Mouse (Mus musculus) lung, postnatal 10 days (tissue): ENCODE measurements around the gene Kndc1.

Source experiments
- DNase-seq: peaks from one replicate; pipeline ENCODE4 v3.0.0; 2021

Gene Kndc1

DNA sequence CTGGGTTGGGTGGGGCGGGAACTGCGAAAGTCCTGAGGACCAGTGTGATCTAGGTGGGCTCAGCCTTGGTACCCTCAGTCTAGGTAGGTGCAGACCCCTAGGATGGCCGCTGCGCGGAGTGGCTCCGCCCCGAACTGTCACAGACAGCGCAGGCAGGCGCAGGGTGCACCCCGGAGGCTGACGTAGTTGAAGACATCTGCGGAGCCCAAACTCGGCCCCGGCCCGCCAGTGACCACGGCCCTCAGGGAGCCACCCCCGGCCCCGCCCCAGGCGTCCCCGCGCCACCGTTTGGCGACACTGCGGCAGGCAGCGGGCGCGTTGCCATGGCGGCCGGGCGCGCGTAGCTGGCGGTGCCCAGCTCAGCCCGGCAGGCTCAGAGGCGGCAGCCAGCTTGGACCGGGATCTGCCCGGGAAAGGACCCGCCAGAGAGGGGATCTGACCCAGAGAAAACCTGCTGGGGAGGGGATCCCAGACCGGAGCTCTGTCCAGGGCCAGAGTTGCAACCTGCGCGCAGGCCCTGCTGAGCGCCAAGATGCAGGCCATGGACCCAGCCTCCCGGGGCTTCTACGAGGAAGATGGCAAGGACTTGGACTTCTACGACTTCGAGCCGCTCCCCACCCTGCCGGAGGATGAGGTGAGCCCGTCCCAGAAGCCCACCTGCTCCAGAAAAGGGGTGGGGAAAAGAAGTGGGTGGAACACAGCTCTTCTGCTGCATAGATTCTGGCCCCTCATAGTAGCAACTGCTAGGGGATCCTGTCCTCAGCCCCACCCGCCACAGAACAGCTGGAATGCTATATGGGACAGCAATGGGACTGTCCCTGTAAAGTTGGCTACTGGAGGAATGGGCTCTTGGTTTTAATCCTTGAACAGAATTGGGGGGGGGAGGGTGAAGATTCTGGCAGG, at the start of gene Kndc1:
Gene Kndc1 (plus strand): TSS at position 42 of the 903 bp plus-strand sequence.
- DNase-seq, result peak; percentile 18

- no peak for DNase-seq
Measured at GRCm38 (mm10) chr7:139845101-139845500, 49.4 kb upstream of the Kndc1 start.

- DNase-seq, result no peak
Measured at GRCm38 (mm10) chr7:139850152-139850551, 44.3 kb upstream of the Kndc1 start.

DNA sequence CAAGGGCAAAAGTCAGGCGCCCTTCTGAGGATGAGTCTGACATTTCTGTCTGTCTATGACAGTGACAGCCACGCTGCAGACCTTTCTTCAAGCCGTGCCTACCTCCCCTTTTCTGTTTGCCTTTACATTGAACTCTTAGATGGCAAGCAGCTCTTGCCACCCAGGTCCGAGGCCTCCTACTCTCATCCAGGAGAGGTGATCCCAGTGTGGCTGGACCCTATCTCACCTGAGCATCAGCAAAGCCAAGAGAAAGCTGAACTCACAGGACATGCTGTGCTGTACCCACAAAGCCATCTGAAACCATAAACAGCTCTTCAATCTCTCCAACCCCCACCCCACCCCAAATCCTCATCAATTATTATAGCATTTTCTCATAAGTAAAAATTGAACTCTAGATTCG, 43.8 kb upstream of the Kndc1 start:
- no peak for DNase-seq

DNA sequence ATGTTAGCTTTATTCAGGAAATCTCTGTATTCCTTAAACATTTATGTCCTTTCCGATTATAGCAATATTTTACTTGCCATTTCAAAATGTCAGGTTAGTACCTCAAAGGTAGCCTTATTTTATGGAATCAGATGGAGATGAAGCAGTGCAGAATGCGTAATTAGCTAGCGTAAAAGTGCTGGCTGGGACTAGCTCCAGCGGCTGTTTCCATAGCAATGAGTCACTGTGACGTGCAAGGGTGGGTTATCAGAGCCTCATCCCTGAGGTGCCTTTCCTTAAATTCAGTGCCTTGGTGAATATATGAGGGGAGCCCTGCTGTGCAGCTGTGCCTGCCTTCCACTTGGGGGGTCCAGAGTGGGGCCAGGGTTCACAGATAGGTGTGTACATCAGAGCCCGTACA, 43.4 kb upstream of the Kndc1 start:
- DNase-seq, result no peak

DNA sequence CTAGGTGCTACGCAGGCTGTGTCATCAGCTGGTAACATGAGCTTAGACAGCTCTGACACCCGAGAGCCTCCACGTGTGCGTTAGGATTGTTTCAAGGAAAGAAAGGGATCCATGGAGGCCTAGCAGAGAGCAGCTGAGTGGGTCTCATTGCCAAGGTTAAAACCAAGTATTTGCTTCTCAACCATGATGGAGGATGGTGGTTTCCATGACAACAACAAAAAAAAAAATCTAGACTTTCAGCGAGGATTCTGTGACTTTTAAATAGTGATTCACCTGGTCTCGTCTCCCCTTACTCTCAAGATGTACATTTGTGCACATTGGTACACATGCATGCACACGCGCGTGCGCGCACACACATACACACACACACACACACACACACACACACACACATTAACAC, 39.2 kb upstream of the Kndc1 start:
- DNase-seq, result no peak

- peak; percentile 67 for DNase-seq
Measured at GRCm38 (mm10) chr7:139861411-139861810, 33.1 kb upstream of the Kndc1 start.

GRCm38 (mm10) chr7:139863076-139863475, 31.4 kb upstream of the Kndc1 start:
- DNase-seq, result no peak

- DNase-seq, result no peak
Measured at GRCm38 (mm10) chr7:139864253-139864652, 30.2 kb upstream of the Kndc1 start.

GRCm38 (mm10) chr7:139864871-139865270, 29.6 kb upstream of the Kndc1 start:
- no peak for DNase-seq

- DNase-seq, result no peak
Measured at GRCm38 (mm10) chr7:139871014-139871413, 23.5 kb upstream of the Kndc1 start.

DNA sequence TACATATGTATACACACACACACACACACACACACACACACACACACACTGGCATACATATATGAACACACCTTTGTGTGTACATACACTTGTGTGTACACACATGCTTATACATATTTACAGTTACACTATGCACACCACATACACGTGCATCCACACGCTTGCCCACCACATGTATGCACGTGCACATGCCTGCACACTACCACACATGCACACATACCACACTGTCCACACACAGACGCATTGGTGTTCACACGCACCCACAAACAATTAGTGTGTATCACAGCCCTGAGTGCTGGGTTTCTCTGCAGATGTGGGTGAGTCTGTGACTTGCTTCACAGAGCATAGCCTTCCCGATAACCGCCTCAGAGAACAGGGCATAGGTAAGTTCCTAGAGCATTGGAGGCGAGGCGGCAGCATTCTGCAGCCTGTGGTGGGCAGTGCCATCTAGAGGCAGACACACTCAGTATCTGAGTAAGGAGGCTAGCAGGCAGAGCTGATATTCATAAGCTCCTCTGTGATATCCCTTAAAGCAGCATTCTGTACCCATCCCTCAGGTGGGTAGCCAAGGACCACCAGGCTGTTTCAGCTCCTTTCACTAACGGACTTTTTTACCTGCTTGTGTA, 17.2 kb upstream of the Kndc1 start:
- DNase-seq, result no peak

- no peak for DNase-seq
Measured at GRCm38 (mm10) chr7:139878122-139878521, 16.4 kb upstream of the Kndc1 start.

DNA sequence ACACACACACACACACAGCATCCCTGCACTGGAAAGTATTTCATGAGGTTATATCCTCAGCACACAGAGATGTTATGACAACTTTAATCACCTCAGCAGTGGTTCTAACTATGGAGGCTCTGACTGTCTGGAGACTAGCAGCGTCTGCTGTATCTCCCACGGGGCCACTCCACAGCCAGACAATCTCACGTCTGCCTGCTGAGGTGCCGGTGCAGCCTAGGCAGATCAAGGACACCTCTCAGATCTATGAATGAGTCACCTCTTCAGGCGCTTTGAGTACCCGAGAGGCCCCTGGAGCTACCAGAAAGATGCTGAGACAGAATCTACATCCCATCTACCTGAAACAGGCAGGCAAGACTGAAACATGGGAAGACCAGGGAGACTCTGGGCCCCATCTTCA, 15.9 kb upstream of the Kndc1 start:
- DNase-seq, result no peak

GRCm38 (mm10) chr7:139883545-139883944, 11.0 kb upstream of the Kndc1 start:
- DNase-seq, result no peak

DNA sequence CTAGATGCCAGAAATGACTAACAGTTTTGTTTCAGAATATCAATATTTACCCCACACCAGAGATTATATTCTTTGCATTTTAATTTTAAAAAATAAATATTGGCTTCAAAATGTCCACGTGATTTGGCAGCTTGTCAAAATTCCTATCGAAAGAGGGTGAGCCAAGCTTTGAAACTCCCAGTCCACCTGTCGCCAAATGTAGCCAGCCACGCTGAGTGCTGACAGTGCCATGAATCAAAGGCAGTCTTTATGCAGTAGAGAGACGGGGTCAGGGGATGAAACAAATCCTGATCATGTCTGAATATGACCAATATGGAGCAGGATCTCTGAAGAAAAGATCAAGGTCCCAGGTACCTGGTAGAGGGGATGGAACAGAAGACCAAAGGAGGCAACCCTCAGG, 2.7 kb upstream of the Kndc1 start:
- no peak for DNase-seq

- DNase-seq, result no peak
Measured at GRCm38 (mm10) chr7:139896271-139896670, 1.8 kb downstream of the Kndc1 start.

DNA sequence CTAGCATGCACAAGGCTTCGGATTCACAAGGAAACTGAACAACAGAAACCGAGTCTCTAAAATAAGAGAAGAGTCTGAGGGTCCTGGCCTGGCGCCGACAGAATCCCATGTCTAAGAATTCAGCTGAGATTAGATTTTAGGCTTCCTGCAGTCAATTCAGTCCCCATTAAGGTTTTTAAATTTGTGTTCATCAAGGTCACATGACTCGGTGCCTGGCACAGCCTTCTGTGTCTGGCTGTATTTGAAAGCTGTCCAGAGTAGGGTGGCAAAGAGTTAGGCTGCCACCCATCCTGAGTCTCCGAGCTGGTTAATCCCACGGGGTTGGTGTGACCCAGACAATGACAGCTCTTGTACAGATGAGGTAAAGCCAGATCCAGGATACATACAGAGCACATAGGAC, 2.3 kb downstream of the Kndc1 start:
- no peak for DNase-seq

GRCm38 (mm10) chr7:139898606-139899005, 4.1 kb downstream of the Kndc1 start:
- no peak for DNase-seq

- no peak for DNase-seq
Measured at GRCm38 (mm10) chr7:139899505-139899904, 5.0 kb downstream of the Kndc1 start.

- DNase-seq, result no peak
Measured at GRCm38 (mm10) chr7:139900456-139900855, 6.0 kb downstream of the Kndc1 start.

DNA sequence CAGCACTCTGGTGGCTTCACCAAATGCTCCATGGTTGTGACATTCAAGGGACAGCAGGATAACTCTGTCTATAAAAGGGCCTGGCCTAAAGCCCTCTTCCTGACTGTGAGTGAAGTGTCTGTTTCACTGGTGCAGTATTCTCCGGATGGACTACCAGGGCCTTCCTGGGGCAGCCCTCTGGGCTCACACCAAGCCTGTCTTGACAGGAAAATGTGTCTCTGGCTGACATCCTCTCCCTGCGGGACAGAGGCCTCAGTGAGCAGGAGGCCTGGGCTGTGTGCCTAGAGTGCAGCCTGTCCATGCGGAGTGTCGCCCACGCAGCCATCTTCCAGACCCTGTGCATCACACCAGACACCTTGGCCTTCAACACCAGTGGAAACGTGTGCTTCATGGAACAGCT, 6.4 kb downstream of the Kndc1 start:
- no peak for DNase-seq

GRCm38 (mm10) chr7:139901981-139902380, 7.5 kb downstream of the Kndc1 start:
- no peak for DNase-seq

DNA sequence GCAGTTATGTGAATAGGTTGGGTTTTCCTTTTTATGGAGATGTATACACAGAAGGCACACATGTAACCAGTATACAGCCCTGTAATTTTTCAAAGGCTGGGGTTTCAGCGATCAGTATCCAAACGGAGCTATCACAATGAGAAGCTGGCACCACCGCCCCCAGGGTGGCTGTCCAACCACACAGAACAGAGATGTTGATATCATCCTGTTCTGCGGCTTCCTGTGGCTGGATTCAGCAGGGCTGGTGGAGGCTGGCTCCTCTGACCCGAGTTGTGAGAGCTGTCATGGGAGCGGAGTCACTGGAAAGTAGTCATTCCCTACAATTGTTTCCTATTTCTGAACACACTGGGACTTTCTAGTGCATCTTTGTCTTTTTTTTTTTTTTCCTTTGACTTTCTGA, 10.8 kb downstream of the Kndc1 start:
- DNase-seq, result no peak
